Mouse (Mus musculus) liver, adult 2 months (tissue): ENCODE results near the gene Pabpc4. TPM values are rescaled to one million over a fixed set of nuclear protein-coding genes. Genes with fewer than 3 reads are reported as not detected.
"Not testable (repeated sequence)": the region's sequence is repeated elsewhere in the genome, so short reads cannot be mapped to it uniquely, and the experiment has no call there.

Experiments used
- DNase-seq: peaks from one replicate; pipeline ENCODE4 v3.0.0-alpha.2; 2011; ENCODE audit warnings: low read depth, low spot score; ENCODE audit errors: extremely low read depth
- H3K27ac ChIP-seq: fragments of 200-500 bp; replicated peaks from 2 replicates; pipeline ENCODE4 v1.5.1; 2012; ENCODE audit warnings: low read depth, mild to moderate bottlenecking, control low read depth, inconsistent platforms, low read length; ENCODE audit not compliant: insufficient read depth
- H3K27me3 ChIP-seq: fragments of 200-500 bp; 2 replicates; pipeline ENCODE4 v1.6.1; 2012; ENCODE audit warnings: mild to moderate bottlenecking, moderate library complexity, low read length, inconsistent platforms; ENCODE audit not compliant: control insufficient read depth, insufficient read depth
- H3K36me3 ChIP-seq: fragments of 200-500 bp; 2 replicates; pipeline ENCODE4 v1.6.1; 2012; ENCODE audit warnings: low read length, inconsistent platforms; ENCODE audit not compliant: control insufficient read depth, insufficient read depth
- H3K4me1 ChIP-seq: fragments of 200-500 bp; 2 replicates; pipeline ENCODE4 v1.6.1; 2011; ENCODE audit warnings: low read length; ENCODE audit not compliant: control insufficient read depth, insufficient read depth
- H3K4me3 ChIP-seq: fragments of 200-500 bp; 2 replicates; pipeline ENCODE4 v1.5.1; 2011; ENCODE audit warnings: low read depth, mild to moderate bottlenecking, control low read depth, low read length, moderate library complexity; ENCODE audit not compliant: insufficient read depth
- H3K79me2 ChIP-seq: fragments of 200-500 bp; 2 replicates; pipeline ENCODE4 v1.6.1; 2012; ENCODE audit warnings: inconsistent platforms, mild to moderate bottlenecking, low read length, moderate library complexity; ENCODE audit not compliant: control insufficient read depth, insufficient read depth
- H3K9ac ChIP-seq: fragments of 200-500 bp; 2 replicates; pipeline ENCODE4 v1.6.1; 2012; ENCODE audit warnings: low read depth, mild to moderate bottlenecking, control low read depth, inconsistent platforms, low read length
- CTCF ChIP-seq: fragments of 200-500 bp; IDR thresholded peaks from 2 replicates; pipeline ENCODE4 v1.5.1; 2011; ENCODE audit warnings: low read depth, low read length, control low read depth
- POLR2A ChIP-seq: fragments of 200-500 bp; IDR thresholded peaks from 2 replicates; pipeline ENCODE4 v1.6.1; 2011; ENCODE audit warnings: low read length, control low read depth; ENCODE audit not compliant: insufficient read depth; ENCODE audit errors: extremely low read depth
- WGBS: fragments of 180-500 bp; shearing (Covaris S2); methylation state at CpG from one replicate; pipeline ENCODE4 v1.1.7; 2018; 5-methylcytosine and 5-hydroxymethylcytosine counted together
- polyA plus RNA-seq: library from polyadenylated mRNA; depleted of rRNA; stranded (reverse); fragments of >200 nt; gene quantifications from 2 replicates; pipeline ENCODE4 v1.2.3, GENCODE M21; 2012
- total RNA-seq: library from RNA; depleted of rRNA; stranded (reverse); fragments of >200 nt; gene quantifications from 2 replicates; pipeline ENCODE4 v1.2.3, GENCODE M21; 2014

Gene Pabpc4
- total and polyA plus RNA-seq, 2 experiments: 25.3 to 54.4 TPM

GRCm38 (mm10) chr4:123293661-123294443, 31.7 kb downstream of the Pabpc4 start:
- no peak overlapping the region for H3K4me3 ChIP-seq
- WGBS: 63% methylated on average over 7 of the region's 7 CpGs
- H3K36me3 ChIP-seq: peaks cover 61% of the 10 kb centered on the region
- DNase-seq: peak; percentile 37
- TF ChIP-seq POLR2A: no peak
- no peak for TF ChIP-seq CTCF
- H3K27me3 ChIP-seq: no peaks in the 10 kb centered on the region
- no peaks in the 10 kb centered on the region for H3K79me2 ChIP-seq
- no peak overlapping the region for H3K9ac ChIP-seq
- H3K27ac ChIP-seq: no peak overlapping the region
- H3K4me1 ChIP-seq: no peaks in the 10 kb centered on the region

- not testable (repeated sequence) for H3K9ac ChIP-seq, H3K27ac ChIP-seq, H3K79me2 ChIP-seq, H3K4me1 ChIP-seq, H3K27me3 ChIP-seq, DNase-seq, H3K4me3 ChIP-seq
- peaks cover 55% of the 10 kb centered on the region for H3K36me3 ChIP-seq
- WGBS: 78% methylated on average over 15 of the region's 15 CpGs
These were observed 32.9 kb downstream of the Pabpc4 start for GRCm38 (mm10) chr4:123295026-123295425.

- no peak overlapping the region for H3K9ac ChIP-seq
- no peak overlapping the region for H3K4me3 ChIP-seq
- H3K4me1 ChIP-seq: peaks cover 4% of the 10 kb centered on the region
- no peaks in the 10 kb centered on the region for H3K27me3 ChIP-seq
- DNase-seq: peak; percentile 63
- peaks cover 54% of the 10 kb centered on the region for H3K36me3 ChIP-seq
- TF ChIP-seq CTCF: no peak
- TF ChIP-seq POLR2A: no peak
- H3K79me2 ChIP-seq: no peaks in the 10 kb centered on the region
- WGBS: 78% methylated on average over 21 of the region's 21 CpGs
- no peak overlapping the region for H3K27ac ChIP-seq
These were observed 33.5 kb downstream of the Pabpc4 start for GRCm38 (mm10) chr4:123295516-123296147.

- no peaks in the 10 kb centered on the region for H3K79me2 ChIP-seq
- H3K27ac ChIP-seq: no peak overlapping the region
- 90% methylated on average over 5 of the region's 5 CpGs for WGBS
- H3K9ac ChIP-seq: no peak overlapping the region
- no peak for DNase-seq
- no peak for TF ChIP-seq POLR2A
- no peak for TF ChIP-seq CTCF
- H3K27me3 ChIP-seq: no peaks in the 10 kb centered on the region
- H3K36me3 ChIP-seq: peaks cover 52% of the 10 kb centered on the region
- no peak overlapping the region for H3K4me3 ChIP-seq
- H3K4me1 ChIP-seq: peaks cover 4% of the 10 kb centered on the region
These were observed 34.0 kb downstream of the Pabpc4 start for GRCm38 (mm10) chr4:123296148-123296534.

- 84% methylated on average over 22 of the region's 22 CpGs for WGBS
- TF ChIP-seq CTCF (no peak), POLR2A (no peak)
- Histone ChIP-seq H3K9ac (no peak overlapping the region), H3K27me3 (no peaks in the 10 kb centered on the region), H3K27ac (no peak overlapping the region), H3K4me1 (peaks cover 4% of the 10 kb centered on the region), H3K36me3 (peaks cover 43% of the 10 kb centered on the region), H3K4me3 (no peak overlapping the region), H3K79me2 (no peaks in the 10 kb centered on the region)
- peak; percentile 40 for DNase-seq
These were observed 35.2 kb downstream of the Pabpc4 start for GRCm38 (mm10) chr4:123297195-123297960.

GRCm38 (mm10) chr4:123298226-123298625, 36.1 kb downstream of the Pabpc4 start:
- H3K4me1 ChIP-seq: peaks cover 4% of the 10 kb centered on the region
- H3K27me3 ChIP-seq: no peaks in the 10 kb centered on the region
- no peak overlapping the region for H3K9ac ChIP-seq
- H3K4me3 ChIP-seq: no peak overlapping the region
- H3K27ac ChIP-seq: no peak overlapping the region
- no peak for DNase-seq
- 37% methylated on average over 4 of the region's 4 CpGs for WGBS
- no peak for TF ChIP-seq POLR2A
- no peak for TF ChIP-seq CTCF
- no peaks in the 10 kb centered on the region for H3K79me2 ChIP-seq
- H3K36me3 ChIP-seq: peaks cover 39% of the 10 kb centered on the region
